Mouse (Mus musculus) forebrain, embryonic 14.5 days (tissue): ENCODE measurements around the gene Dao. TPM values are rescaled to one million over a fixed set of nuclear protein-coding genes. Genes with fewer than 3 reads are reported as not detected.

Source experiments
- ATAC-seq: fragments of 200-750 bp; cut with Nextera tagmentation; 2 replicates; pipeline ENCODE4 v1.8.0; 2017; ENCODE audit warnings: mild to moderate bottlenecking, moderate library complexity
- DNase-seq: peaks from one replicate; pipeline ENCODE4 v3.0.0-alpha.2; 2015; ENCODE audit warnings: low spot score
- H3K27ac ChIP-seq: fragments of 300-500 bp; sonication (generic); 2 replicates; pipeline ENCODE4 v1.5.1; 2014; ENCODE audit warnings: low read depth, mild to moderate bottlenecking, control low read depth, low read length, moderate library complexity
- H3K27me3 ChIP-seq: fragments of 300-500 bp; sonication (generic); replicated peaks from 2 replicates; pipeline ENCODE4 v1.6.1; 2014; ENCODE audit warnings: low read length, control low read depth, mixed read lengths; ENCODE audit not compliant: control insufficient read depth, insufficient read depth
- H3K36me3 ChIP-seq: fragments of 300-500 bp; sonication (generic); 2 replicates; pipeline ENCODE4 v1.6.1; 2014; ENCODE audit warnings: low read length, control low read depth; ENCODE audit not compliant: control insufficient read depth, insufficient read depth
- H3K4me1 ChIP-seq: fragments of 300-500 bp; sonication (generic); 2 replicates; pipeline ENCODE4 v1.6.1; 2014; ENCODE audit warnings: antibody characterized with exemption, low read length, control low read depth; ENCODE audit not compliant: control insufficient read depth, insufficient read depth
- H3K4me2 ChIP-seq: fragments of 300-500 bp; sonication (generic); 2 replicates; pipeline ENCODE4 v1.6.1; 2014; ENCODE audit warnings: mild to moderate bottlenecking, control low read depth, low read length
- H3K4me3 ChIP-seq: fragments of 300-500 bp; sonication (generic); 2 replicates; pipeline ENCODE4 v1.5.1; 2014; ENCODE audit warnings: low read depth, low read length, control low read depth
- H3K9ac ChIP-seq: fragments of 300-500 bp; sonication (generic); 2 replicates; pipeline ENCODE4 v1.6.1; 2014; ENCODE audit warnings: mild to moderate bottlenecking, low read length, control low read depth, moderate library complexity
- H3K9me3 ChIP-seq: fragments of 300-500 bp; sonication (generic); replicated peaks from 2 replicates; pipeline ENCODE4 v1.6.1; 2016; ENCODE audit warnings: low read length, control low read depth, mixed read lengths; ENCODE audit not compliant: control insufficient read depth
- WGBS: fragments of 180-500 bp; shearing (Covaris S2); extraction: QIAGEN DNeasy Blood & Tissue Kit; methylation state at CpG from one replicate; pipeline ENCODE4 v1.1.7; 2014; 5-methylcytosine and 5-hydroxymethylcytosine counted together
- polyA plus RNA-seq: library from polyadenylated mRNA; unstranded; fragments of >200 nt; fragmentation: Nextera tagmentation; extraction: Ambion mirVana; gene quantifications from 2 replicates; pipeline ENCODE4 v1.2.1, GENCODE M21; 2014

Dao gene
- polyA plus RNA-seq, 1 experiment from 2014 or later = not detected

DNA sequence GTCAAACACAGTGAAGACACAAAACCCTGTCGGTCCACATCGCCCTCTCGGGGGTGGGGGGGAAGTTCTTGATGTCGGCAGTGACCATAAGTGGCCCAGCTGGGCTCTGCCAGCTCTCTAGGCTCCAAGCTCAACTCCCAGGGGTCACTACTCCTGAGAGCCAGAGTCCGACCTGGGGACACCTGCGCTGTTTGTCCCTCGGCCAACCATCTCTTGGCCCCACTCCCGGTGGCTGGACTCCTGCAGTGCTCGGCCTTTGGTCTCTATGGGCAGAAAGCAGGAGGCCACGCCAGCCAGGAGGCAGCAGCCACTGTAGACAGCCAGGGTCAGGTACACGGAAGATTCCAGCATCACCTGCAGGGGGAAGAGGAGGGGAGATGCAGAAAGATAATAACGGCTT is 24.6 kb downstream of the Dao start:
- peaks cover 14% of the 10 kb centered on the region; the same call in 1 of the 2 replicates for H3K36me3 ChIP-seq
- H3K9me3 ChIP-seq = no peaks in the 10 kb centered on the region
- H3K27me3 ChIP-seq = no peaks in the 10 kb centered on the region
- no peak overlapping the region for H3K4me3 ChIP-seq
- ATAC-seq = no peak
- H3K4me1 ChIP-seq = no peaks in the 10 kb centered on the region
- WGBS = 87% methylated on average over 12 of the region's 12 CpGs
- no peak for DNase-seq
- no peak overlapping the region for H3K9ac ChIP-seq
- no peak overlapping the region for H3K4me2 ChIP-seq
- H3K27ac ChIP-seq = no peak overlapping the region

DNA sequence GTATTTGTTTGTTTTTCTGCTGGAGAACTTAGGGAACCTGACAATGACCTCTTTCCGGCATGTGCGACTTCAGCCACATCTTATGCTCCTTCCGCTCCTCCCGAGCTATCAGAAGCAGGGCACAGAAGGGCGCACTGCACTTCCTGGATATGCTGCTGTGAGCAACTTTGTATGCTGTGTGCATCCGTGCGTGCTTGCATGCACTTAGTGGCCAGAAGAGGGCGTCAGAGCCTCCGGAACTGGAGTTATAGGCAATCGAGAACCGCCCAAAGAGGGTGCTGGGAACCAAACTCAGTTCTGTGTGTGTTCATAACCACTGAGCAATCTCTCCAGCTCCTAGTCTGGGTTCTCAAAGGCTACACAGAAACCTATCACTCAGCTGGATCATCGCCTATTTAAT is 27.1 kb downstream of the Dao start:
- peaks cover 14% of the 10 kb centered on the region; the same call in 1 of the 2 replicates for H3K36me3 ChIP-seq

DNA sequence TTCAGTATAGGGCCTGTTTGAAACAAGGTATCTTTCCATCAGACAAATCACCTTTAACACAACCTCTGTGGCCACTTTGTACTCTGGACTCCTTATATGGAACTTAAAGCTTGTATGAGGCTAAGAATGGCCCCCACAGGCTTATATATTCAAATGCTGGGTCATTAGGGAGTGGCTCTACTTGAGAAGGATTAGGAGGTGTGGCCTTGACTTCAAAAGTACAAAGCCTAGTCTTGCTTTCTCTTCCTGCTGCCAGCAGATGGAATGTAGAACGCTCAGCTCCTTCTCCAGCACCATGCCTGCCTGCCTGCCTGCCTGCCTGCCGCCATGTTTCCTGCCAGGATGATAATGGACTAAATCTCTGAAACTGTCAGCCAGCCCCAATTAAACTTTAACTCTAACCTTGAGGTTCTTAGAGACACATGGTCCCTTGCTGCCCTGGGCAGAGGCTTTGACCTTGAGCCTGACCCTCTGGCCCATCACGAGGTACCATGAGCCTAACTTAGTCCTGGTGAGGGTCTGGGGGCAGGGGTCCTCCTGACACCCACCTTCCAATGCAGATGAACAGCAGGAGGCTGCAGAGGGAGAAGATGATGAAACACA is 28.8 kb downstream of the Dao start:
- H3K9me3 ChIP-seq = no peaks in the 10 kb centered on the region
- no peaks in the 10 kb centered on the region for H3K27me3 ChIP-seq
- H3K4me3 ChIP-seq = no peak overlapping the region
- no peak overlapping the region for H3K9ac ChIP-seq
- 87% methylated on average over 3 of the region's 3 CpGs for WGBS
- ATAC-seq = no peak
- H3K4me2 ChIP-seq = no peak overlapping the region
- no peaks in the 10 kb centered on the region for H3K4me1 ChIP-seq
- DNase-seq = no peak
- H3K36me3 ChIP-seq = peaks cover 17% of the 10 kb centered on the region; the same call in 1 of the 2 replicates
- H3K27ac ChIP-seq = no peak overlapping the region

More for the DNA sequence above, 27.1 kb downstream of the Dao start:
- Histone ChIP-seq H3K4me3 (no peak overlapping the region), H3K4me1 (no peaks in the 10 kb centered on the region), H3K27ac (no peak overlapping the region), H3K9ac (no peak overlapping the region), H3K9me3 (no peaks in the 10 kb centered on the region), H3K27me3 (no peaks in the 10 kb centered on the region), H3K4me2 (no peak overlapping the region)
- WGBS = 95% methylated on average over 12 of the region's 12 CpGs
- no peak for ATAC-seq
- no peak for DNase-seq

DNA sequence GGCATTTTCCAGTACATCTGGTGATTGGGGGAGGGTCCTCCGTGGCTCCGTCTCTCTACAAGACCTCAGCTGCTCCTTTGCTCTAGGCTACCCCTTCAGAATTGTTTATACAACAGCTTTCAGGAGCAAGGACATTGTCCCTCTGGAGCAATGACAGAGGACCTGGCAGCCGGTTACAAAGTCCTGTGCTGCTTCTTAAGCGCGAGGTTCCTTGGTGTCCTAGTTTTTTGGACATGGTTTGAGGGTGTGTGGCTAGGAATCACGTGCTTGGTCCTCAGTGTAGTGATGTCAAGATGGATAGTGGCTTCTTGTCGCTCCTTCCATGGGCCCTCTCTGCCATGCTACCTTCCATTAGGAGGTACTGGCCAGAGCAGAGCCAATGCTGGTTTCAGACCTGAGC is 30.9 kb downstream of the Dao start:
- no peaks in the 10 kb centered on the region for H3K4me1 ChIP-seq
- DNase-seq (no peak), ATAC-seq (no peak)
- H3K27ac ChIP-seq = no peak overlapping the region
- peaks cover 18% of the 10 kb centered on the region; the same call in 1 of the 2 replicates for H3K36me3 ChIP-seq
- no peak overlapping the region for H3K4me2 ChIP-seq
- H3K27me3 ChIP-seq = no peaks in the 10 kb centered on the region
- no peak overlapping the region for H3K9ac ChIP-seq
- no peak overlapping the region for H3K4me3 ChIP-seq
- no peaks in the 10 kb centered on the region for H3K9me3 ChIP-seq
- WGBS = 83% methylated on average over 7 of the region's 7 CpGs

DNA sequence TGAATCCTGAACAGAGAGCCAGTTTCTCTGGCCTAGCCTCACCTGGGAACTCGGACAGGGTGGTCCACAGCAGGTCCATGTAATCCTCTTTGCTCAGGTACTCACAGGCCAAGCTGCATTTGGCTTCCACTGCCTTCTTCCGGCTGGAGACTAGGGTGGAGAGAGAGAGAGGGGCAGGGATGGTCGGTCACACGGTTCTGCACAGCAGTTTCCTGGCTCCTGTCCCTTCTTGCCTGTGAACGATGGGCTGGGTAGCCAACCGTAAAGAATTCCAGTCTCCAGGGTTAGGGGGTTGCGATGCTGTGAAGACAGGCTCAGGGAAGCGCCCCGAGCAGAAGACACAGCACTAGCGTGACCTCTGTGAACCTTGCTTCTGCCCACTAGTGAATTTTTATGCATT is 31.6 kb downstream of the Dao start:
- Histone ChIP-seq H3K36me3 (peaks cover 18% of the 10 kb centered on the region; the same call in 1 of the 2 replicates), H3K4me2 (no peak overlapping the region), H3K4me3 (no peak overlapping the region), H3K27ac (no peak overlapping the region), H3K9ac (no peak overlapping the region), H3K9me3 (no peaks in the 10 kb centered on the region), H3K4me1 (no peaks in the 10 kb centered on the region), H3K27me3 (no peaks in the 10 kb centered on the region)
- 53% methylated on average over 10 of the region's 10 CpGs for WGBS
- ATAC-seq = no peak
- no peak for DNase-seq

DNA sequence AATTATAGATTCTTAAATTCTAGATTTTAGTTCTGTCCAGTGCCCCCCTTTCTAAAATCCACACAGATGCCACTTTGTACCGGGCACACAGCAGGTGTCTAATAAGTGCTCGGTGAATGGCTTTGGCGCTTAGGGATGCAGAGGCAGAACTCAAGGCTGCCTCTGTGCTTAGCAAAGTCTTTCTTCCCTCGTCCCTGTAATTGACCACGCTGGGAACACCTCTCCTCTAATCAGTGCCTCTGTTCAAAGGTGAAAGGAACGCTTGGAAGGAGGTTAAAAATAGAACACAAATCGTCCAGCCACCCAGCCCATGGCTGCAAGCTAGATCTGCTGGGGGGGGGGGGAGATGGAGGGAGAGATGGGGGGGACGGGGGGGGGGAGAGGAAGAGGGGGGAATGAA is 37.0 kb downstream of the Dao start:
- 5% methylated on average over 8 of the region's 8 CpGs for WGBS
- no peak overlapping the region for H3K27ac ChIP-seq

DNA sequence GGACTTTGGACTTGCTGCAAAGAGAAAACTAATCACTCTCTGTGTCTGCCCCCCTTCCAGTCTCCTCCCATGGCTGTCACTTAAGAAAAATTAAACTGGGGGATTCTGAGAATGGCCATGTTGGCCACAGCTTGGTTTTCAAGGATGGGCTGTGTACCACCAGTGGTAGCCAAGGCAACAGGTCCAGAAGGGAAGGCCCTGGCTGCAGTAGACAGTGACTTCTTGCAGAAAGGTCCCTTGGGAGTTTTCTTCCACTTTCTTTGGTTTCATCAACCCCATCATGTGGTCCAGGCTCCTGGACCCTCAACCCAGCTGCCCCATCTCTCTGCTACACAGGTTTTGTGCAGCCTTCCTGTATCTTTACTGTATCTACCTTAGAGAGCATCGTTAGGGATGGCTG is 37.4 kb downstream of the Dao start:
- no peaks in the 10 kb centered on the region for H3K27me3 ChIP-seq
- WGBS = 54% methylated on average over 1 of the region's 1 CpGs
- H3K4me2 ChIP-seq = no peak overlapping the region
- H3K9me3 ChIP-seq = no peaks in the 10 kb centered on the region
- no peak for ATAC-seq
- H3K9ac ChIP-seq = no peak overlapping the region
- no peak overlapping the region for H3K27ac ChIP-seq
- H3K4me1 ChIP-seq = no peaks in the 10 kb centered on the region
- no peak for DNase-seq
- H3K4me3 ChIP-seq = no peak overlapping the region
- H3K36me3 ChIP-seq = peaks cover 30% of the 10 kb centered on the region

More for the DNA sequence above, 37.0 kb downstream of the Dao start:
- H3K9me3 ChIP-seq = no peaks in the 10 kb centered on the region
- H3K4me1 ChIP-seq = no peaks in the 10 kb centered on the region
- ATAC-seq = no peak
- no peak for DNase-seq
- peaks cover 30% of the 10 kb centered on the region for H3K36me3 ChIP-seq
- no peak overlapping the region for H3K9ac ChIP-seq
- no peaks in the 10 kb centered on the region for H3K27me3 ChIP-seq
- no peak overlapping the region for H3K4me2 ChIP-seq
- no peak overlapping the region for H3K4me3 ChIP-seq

DNA sequence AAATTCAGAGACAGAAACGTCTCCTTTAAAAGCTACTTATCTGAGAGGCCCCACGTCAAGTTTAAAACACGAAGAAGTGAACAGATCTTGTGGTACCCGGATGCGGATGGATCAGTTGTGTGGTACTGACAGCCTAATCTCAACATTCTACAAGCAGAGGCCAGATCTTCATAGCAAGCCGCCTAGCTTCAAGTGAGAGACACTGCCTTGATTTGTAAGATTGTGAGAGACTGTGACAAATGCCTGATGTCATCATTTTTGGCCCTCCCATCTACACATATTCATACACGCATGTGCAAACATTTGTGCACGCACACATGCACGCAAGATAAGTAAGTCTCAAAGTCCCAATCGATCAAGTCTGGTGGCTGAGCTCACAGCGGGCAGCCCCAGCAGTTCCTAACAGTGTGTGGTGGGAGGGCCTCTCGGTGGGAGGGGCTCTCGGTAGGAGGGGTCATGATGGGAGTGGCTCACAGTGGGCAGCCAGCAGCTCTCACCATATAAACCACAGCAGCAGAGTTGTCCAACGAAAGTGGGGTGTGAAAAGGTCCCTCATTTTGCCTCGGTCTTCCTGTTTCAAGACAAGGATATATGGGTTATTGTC is 37.9 kb downstream of the Dao start:
- no peak overlapping the region for H3K4me3 ChIP-seq
- no peak for DNase-seq
- no peak overlapping the region for H3K4me2 ChIP-seq
- WGBS = 15% methylated on average over 15 of the region's 15 CpGs
- no peaks in the 10 kb centered on the region for H3K9me3 ChIP-seq
- peaks cover 30% of the 10 kb centered on the region for H3K36me3 ChIP-seq
- H3K27ac ChIP-seq = no peak overlapping the region
- no peak for ATAC-seq
- H3K4me1 ChIP-seq = no peaks in the 10 kb centered on the region
- no peak overlapping the region for H3K9ac ChIP-seq
- no peaks in the 10 kb centered on the region for H3K27me3 ChIP-seq

DNA sequence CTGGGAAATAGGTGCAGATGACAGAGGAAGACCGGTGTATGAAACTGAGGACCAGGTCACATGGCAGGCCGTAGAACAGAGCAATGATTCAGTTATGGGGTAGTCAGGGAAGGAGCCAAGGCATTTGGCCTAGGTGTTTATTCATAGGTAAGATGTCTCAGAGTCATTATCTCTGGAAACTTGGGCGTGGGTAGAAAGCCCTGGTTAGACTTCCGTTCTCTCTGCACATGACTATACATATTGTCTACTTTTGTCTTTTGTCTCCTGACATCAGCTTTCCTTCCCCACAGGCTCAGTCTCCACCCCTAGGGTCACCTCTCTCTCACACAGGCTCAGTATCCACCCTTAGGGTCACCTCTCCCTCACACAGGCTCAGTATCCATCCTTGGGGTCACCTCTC is 40.3 kb downstream of the Dao start:
- Histone ChIP-seq H3K4me3 (no peak overlapping the region), H3K27ac (no peak overlapping the region), H3K9ac (no peak overlapping the region), H3K27me3 (no peaks in the 10 kb centered on the region), H3K4me2 (no peak overlapping the region), H3K4me1 (no peaks in the 10 kb centered on the region), H3K36me3 (peaks cover 18% of the 10 kb centered on the region), H3K9me3 (no peaks in the 10 kb centered on the region)
- DNase-seq = no peak
- WGBS = 86% methylated on average over 4 of the region's 4 CpGs
- no peak for ATAC-seq
